Mouse (Mus musculus): ENCODE measurements at regions not wholly inside any gene's neighbourhood (a gene's known extent, or its start where the extent isn't known, plus 50 kb on each side); places are given as distances from the start of the nearest gene placed in this dataset.
"Not testable (repeated sequence)": the region's sequence is repeated elsewhere in the genome, so short reads cannot be mapped to it uniquely, and the experiment has no call there.

DNA sequence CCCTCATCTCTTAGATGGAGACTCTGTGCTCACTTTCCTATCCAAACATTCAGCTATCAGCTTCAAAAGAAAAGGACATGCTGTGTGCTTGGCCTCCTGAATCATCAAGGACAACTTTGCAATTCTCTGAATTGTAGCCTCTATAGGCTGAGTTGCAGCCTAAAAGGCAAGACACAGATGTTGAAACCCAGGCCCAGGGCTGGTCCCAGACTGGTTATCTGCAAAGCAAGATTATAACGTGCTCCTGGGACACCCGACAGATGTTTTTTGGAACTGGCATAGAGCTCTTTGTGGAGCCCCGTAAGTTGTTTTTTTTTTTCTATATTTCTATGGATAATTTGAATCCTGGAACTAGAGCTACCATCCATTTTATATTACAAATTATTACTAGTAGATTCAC is 117.4 kb downstream of the Dad1 start:
- ATAC-seq (ENCODE audit: insufficient read depth, low read depth) (no peak), DNase-seq (ENCODE audit: low spot score) (no peak)
- Histone ChIP-seq H3K9ac (replicated peaks; ENCODE audit: low read depth, low read length) (no peak overlapping the region), H3K4me3 (ENCODE audit: low read depth, low read length) (no peak overlapping the region), H3K9me3 (replicated peaks; ENCODE audit: control insufficient read depth, low read length) (no peaks in the 10 kb centered on the region), H3K4me2 (ENCODE audit: low read depth, low read length) (no peak overlapping the region), H3K27ac (ENCODE audit: low read depth) (no peak overlapping the region), H3K4me1 (ENCODE audit: control insufficient read depth, insufficient read depth) (no peaks in the 10 kb centered on the region), H3K36me3 (replicated peaks; ENCODE audit: control insufficient read depth, insufficient read depth, low read length) (no peaks in the 10 kb centered on the region), H3K27me3 (ENCODE audit: control insufficient read depth, insufficient read depth, low read length) (no peaks in the 10 kb centered on the region)
- no peak for TF ChIP-seq EP300 (IDR thresholded peaks at IDR 0.05; ENCODE audit: low read depth)
- TF ChIP-seq CTCF (IDR thresholded peaks at IDR 0.05; ENCODE audit: low read depth) = no peak
- 49% methylated on average over 3 of the region's 3 CpGs for WGBS

GRCm38 (mm10) chr14:54128334-54128733 is 125.6 kb downstream of the Dad1 start:
- Histone ChIP-seq H3K4me3 (ENCODE audit: low read depth, low read length) (no peak overlapping the region), H3K4me1 (ENCODE audit: control insufficient read depth, insufficient read depth) (peaks cover 13% of the 10 kb centered on the region; the same call in 1 of the 2 replicates), H3K27me3 (ENCODE audit: control insufficient read depth, insufficient read depth, low read length) (no peaks in the 10 kb centered on the region), H3K9me3 (replicated peaks; ENCODE audit: control insufficient read depth, low read length) (no peaks in the 10 kb centered on the region), H3K27ac (ENCODE audit: low read depth) (no peak overlapping the region), H3K36me3 (replicated peaks; ENCODE audit: control insufficient read depth, insufficient read depth, low read length) (no peaks in the 10 kb centered on the region), H3K4me2 (ENCODE audit: low read depth, low read length) (no peak overlapping the region), H3K9ac (replicated peaks; ENCODE audit: low read depth, low read length) (no peak overlapping the region)
- TF ChIP-seq CTCF (IDR thresholded peaks at IDR 0.05; ENCODE audit: low read depth) (no peak), EP300 (IDR thresholded peaks at IDR 0.05; ENCODE audit: low read depth) (no peak)
- ATAC-seq (ENCODE audit: insufficient read depth, low read depth) (no peak), DNase-seq (ENCODE audit: low spot score) (no peak)
- WGBS = 61% methylated on average over 4 of the region's 4 CpGs

- ATAC-seq (ENCODE audit: insufficient read depth, low read depth) (no peak), DNase-seq (ENCODE audit: low spot score) (no peak)
- Histone ChIP-seq H3K27ac (ENCODE audit: low read depth) (no peak overlapping the region), H3K9ac (replicated peaks; ENCODE audit: low read depth, low read length) (no peak overlapping the region), H3K27me3 (ENCODE audit: control insufficient read depth, insufficient read depth, low read length) (no peaks in the 10 kb centered on the region), H3K4me3 (ENCODE audit: low read depth, low read length) (no peak overlapping the region), H3K36me3 (replicated peaks; ENCODE audit: control insufficient read depth, insufficient read depth, low read length) (no peaks in the 10 kb centered on the region), H3K4me1 (ENCODE audit: control insufficient read depth, insufficient read depth) (peaks cover 13% of the 10 kb centered on the region; the same call in 1 of the 2 replicates), H3K9me3 (replicated peaks; ENCODE audit: control insufficient read depth, low read length) (no peaks in the 10 kb centered on the region), H3K4me2 (ENCODE audit: low read depth, low read length) (no peak overlapping the region; the same call in 1 of the 2 replicates)
- TF ChIP-seq EP300 (IDR thresholded peaks at IDR 0.05; ENCODE audit: low read depth) (no peak), CTCF (IDR thresholded peaks at IDR 0.05; ENCODE audit: low read depth) (no peak)
Observed at GRCm38 (mm10) chr14:54125510-54125909, 128.4 kb downstream of the Dad1 start.

DNA sequence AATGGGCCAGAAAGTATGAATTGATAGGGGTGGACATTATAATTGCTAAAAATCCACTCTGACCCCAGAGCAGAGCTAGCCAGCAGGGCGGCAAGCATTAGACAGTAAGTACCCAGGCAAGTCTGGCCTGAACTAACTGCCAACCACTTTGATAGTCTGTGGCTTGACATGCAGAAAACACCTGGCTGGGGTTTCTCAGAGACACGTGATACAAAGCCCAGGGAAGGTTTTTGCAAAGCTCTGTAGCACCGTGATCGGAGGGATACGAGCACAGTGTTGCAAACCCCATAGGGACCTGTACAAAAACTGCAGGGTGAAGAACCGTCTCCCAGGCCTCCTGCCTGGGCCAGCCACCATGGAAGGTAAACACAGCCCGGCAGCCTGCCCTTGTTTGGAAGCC is 131.9 kb downstream of the Dad1 start:
- ATAC-seq (ENCODE audit: insufficient read depth, low read depth) (no peak), DNase-seq (ENCODE audit: low spot score) (no peak)
- Histone ChIP-seq H3K9ac (replicated peaks; ENCODE audit: low read depth, low read length) (no peak overlapping the region), H3K9me3 (replicated peaks; ENCODE audit: control insufficient read depth, low read length) (no peaks in the 10 kb centered on the region), H3K27me3 (ENCODE audit: control insufficient read depth, insufficient read depth, low read length) (no peaks in the 10 kb centered on the region), H3K27ac (ENCODE audit: low read depth) (no peak overlapping the region), H3K4me1 (ENCODE audit: control insufficient read depth, insufficient read depth) (peaks cover 13% of the 10 kb centered on the region; the same call in 1 of the 2 replicates), H3K36me3 (replicated peaks; ENCODE audit: control insufficient read depth, insufficient read depth, low read length) (no peaks in the 10 kb centered on the region), H3K4me3 (ENCODE audit: low read depth, low read length) (no peak overlapping the region), H3K4me2 (ENCODE audit: low read depth, low read length) (no peak overlapping the region)
- WGBS = 64% methylated on average over 7 of the region's 7 CpGs
- TF ChIP-seq EP300 (IDR thresholded peaks at IDR 0.05; ENCODE audit: low read depth) (no peak), CTCF (IDR thresholded peaks at IDR 0.05; ENCODE audit: low read depth) (no peak)

- no peak overlapping the region for H3K27ac ChIP-seq (ENCODE audit: low read depth)
- WGBS = 82% methylated on average over 4 of the region's 4 CpGs
- DNase-seq (ENCODE audit: low spot score) (no peak), ATAC-seq (ENCODE audit: insufficient read depth, low read depth) (no peak)
- H3K9ac ChIP-seq (replicated peaks; ENCODE audit: low read depth, low read length) = no peak overlapping the region
- no peak overlapping the region for H3K4me3 ChIP-seq (ENCODE audit: low read depth, low read length)
- TF ChIP-seq CTCF (IDR thresholded peaks at IDR 0.05; ENCODE audit: low read depth) (no peak), EP300 (IDR thresholded peaks at IDR 0.05; ENCODE audit: low read depth) (no peak)
- H3K27me3 ChIP-seq (ENCODE audit: control insufficient read depth, insufficient read depth, low read length) = no peaks in the 10 kb centered on the region
- no peaks in the 10 kb centered on the region for H3K9me3 ChIP-seq (replicated peaks; ENCODE audit: control insufficient read depth, low read length)
- no peak overlapping the region for H3K4me2 ChIP-seq (ENCODE audit: low read depth, low read length)
- H3K4me1 ChIP-seq (ENCODE audit: control insufficient read depth, insufficient read depth) = peaks cover 11% of the 10 kb centered on the region; the same call in 1 of the 2 replicates
- no peaks in the 10 kb centered on the region for H3K36me3 ChIP-seq (replicated peaks; ENCODE audit: control insufficient read depth, insufficient read depth, low read length)
Observed at GRCm38 (mm10) chr14:54121340-54121739, 132.6 kb downstream of the Dad1 start.

DNA sequence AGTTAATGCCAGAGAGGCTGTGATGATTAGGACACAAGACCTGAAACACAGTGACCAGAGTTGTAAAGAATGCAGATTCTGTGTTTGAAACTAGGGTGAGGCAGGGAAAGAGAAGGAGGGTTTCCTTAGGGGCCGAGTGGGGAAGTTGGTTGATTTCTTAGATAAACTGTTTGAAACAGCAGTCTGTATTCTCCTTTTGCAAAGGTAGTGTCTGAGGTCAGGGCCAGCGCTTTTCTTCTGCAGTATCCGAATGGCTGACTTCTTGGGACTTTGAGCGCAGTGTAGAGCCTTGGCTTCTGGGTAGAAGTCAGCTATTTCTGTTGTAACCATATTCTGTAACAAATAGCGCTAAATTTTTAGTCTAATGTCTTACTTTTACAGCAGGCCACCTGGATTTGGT is 133.7 kb downstream of the Dad1 start:
- Histone ChIP-seq H3K4me2 (ENCODE audit: low read depth, low read length) (no peak overlapping the region), H3K36me3 (replicated peaks; ENCODE audit: control insufficient read depth, insufficient read depth, low read length) (no peaks in the 10 kb centered on the region), H3K4me3 (ENCODE audit: low read depth, low read length) (no peak overlapping the region), H3K9me3 (replicated peaks; ENCODE audit: control insufficient read depth, low read length) (no peaks in the 10 kb centered on the region), H3K9ac (replicated peaks; ENCODE audit: low read depth, low read length) (no peak overlapping the region), H3K4me1 (ENCODE audit: control insufficient read depth, insufficient read depth) (no peaks in the 10 kb centered on the region), H3K27me3 (ENCODE audit: control insufficient read depth, insufficient read depth, low read length) (no peaks in the 10 kb centered on the region), H3K27ac (ENCODE audit: low read depth) (no peak overlapping the region)
- WGBS = 87% methylated on average over 5 of the region's 5 CpGs
- TF ChIP-seq CTCF (IDR thresholded peaks at IDR 0.05; ENCODE audit: low read depth) (no peak), EP300 (IDR thresholded peaks at IDR 0.05; ENCODE audit: low read depth) (no peak)
- ATAC-seq (ENCODE audit: insufficient read depth, low read depth) (no peak), DNase-seq (ENCODE audit: low spot score) (no peak)

DNA sequence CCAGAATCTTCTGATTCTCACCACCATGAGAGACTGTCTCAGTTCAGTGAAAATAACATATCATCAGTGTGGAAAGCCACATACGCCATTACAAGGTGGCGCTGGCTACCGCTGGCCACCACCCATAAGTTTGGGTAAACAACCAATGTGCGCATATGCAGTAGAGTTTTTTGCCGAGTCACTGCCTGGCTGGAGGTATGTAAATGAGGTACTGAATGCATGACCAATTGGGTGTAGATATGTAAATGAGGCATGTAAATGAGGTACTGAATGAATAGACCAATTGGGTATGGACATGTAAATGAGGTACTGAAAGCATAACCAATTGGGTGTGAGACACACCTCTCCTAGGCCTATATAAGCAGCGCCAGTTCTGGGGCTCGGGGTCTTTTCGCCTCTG is 136.3 kb downstream of the Dad1 start:
- not testable (repeated sequence) for H3K4me2 ChIP-seq (ENCODE audit: low read depth, low read length); H3K4me3 ChIP-seq (ENCODE audit: low read depth, low read length); H3K4me1 ChIP-seq (ENCODE audit: control insufficient read depth, insufficient read depth); DNase-seq (ENCODE audit: low spot score); H3K9me3 ChIP-seq (replicated peaks; ENCODE audit: control insufficient read depth, low read length); H3K27me3 ChIP-seq (ENCODE audit: control insufficient read depth, insufficient read depth, low read length); H3K27ac ChIP-seq (ENCODE audit: low read depth); H3K9ac ChIP-seq (replicated peaks; ENCODE audit: low read depth, low read length); H3K36me3 ChIP-seq (replicated peaks; ENCODE audit: control insufficient read depth, insufficient read depth, low read length); ATAC-seq (ENCODE audit: insufficient read depth, low read depth)
- WGBS = 97% methylated on average over 8 of the region's 8 CpGs

All from heart, postnatal 0 days (tissue).